Mouse (Mus musculus) retina, embryonic 14.5 days (tissue): ENCODE results near the gene Dab1.

Experiments
- DNase-seq: peaks from one replicate; pipeline ENCODE4 v3.0.0-alpha.2; 2015; ENCODE audit warnings: low spot score

The Dab1 gene

DNA sequence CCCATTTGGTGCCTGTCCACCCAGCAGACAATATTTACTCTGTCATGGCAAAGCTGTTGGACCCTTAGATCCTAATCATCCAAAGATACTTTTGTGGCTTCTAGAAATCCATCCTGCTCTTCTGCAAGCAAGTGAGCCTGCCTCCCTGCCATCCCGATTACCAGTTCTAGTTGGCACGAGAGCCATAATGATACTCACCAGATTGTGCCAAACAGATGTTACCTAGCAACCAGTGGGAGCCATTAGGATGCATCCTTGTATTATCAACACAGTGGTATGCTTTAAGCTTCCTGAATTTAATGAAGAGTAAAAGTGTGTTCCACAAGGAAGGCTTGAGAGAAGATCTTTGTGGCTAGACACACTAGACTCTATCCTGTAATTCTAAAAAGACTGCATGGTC lies 355.8 kb downstream of the Dab1 start:
- no peak for DNase-seq

DNA sequence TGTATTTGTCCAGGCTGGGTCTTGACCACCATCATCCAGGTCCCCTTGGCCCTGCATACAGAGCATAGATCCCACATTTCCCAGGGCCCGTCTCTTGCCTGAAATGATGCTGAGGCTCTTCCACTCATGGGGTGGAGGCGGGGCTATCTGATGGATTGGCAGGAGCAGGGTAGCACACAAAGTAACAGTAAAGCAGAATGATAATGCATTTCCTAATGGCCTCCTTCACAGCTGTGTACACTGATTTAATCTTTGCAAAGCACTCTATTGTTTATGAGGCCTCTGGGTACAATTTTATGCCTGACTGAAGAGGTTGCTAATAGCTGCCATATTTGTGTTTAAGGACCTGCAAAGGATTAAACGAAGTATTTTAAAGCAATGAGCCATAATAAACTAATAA lies 374.7 kb downstream of the Dab1 start:
- DNase-seq = peak; percentile 58

DNA sequence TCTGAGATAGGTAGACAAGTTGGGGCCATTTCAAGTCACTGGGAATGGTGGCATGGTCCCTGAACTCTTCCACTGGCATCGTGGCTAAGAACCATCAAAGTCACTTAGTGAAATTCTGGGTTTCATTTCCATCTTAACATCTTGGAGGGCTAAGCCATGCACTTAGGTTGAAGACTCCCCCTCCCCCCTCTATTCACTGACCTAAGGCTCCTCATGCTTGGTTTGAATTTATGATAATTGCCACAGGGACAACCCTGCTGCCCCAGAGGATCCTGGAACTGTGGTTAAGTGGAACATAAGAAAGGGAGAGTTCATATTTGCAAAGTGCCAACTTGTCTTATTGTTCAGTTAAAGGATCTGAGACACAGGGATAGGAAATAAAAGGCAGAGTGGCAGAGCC lies 375.2 kb downstream of the Dab1 start:
- peak; percentile 42 for DNase-seq

DNA sequence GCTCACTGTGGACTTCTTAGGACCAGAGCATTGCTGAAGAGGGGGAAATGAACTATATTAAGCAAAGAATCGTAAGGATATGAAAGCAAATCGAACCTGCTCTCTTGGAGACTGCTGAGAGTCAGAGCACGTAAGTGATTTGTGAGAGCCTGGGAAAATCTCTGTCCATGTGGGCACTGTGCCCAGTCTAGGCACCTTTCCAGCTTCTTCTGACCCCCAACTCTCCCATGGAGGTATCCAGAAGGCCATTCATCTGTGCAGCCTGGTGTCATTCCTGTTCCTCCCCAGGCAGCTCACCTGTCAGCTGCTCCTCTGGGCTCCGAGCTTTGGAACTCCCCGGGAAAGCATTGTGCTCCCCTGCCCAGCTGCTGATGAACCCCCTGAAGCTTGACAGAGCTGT lies 389.2 kb downstream of the Dab1 start:
- no peak for DNase-seq

DNA sequence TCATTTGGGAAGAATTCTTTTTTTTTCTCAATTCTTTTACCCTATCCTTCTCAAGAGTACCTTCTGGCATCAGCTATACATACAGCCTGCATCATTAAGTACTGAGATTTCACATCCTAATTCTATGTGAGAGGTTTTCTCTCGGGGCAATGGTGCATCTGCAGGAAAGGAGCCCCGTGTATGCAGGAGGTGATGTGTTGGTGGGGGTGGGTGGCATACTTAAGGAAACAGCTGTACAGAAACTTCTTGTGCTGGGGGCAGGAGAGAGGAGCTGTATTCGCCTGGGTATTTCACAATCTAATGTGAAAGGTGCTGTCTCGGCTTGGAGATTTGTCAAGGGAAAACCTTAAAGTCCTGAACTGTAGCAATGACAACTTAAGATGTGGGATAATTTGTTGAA lies 392.5 kb downstream of the Dab1 start:
- peak; percentile 24 for DNase-seq

DNA sequence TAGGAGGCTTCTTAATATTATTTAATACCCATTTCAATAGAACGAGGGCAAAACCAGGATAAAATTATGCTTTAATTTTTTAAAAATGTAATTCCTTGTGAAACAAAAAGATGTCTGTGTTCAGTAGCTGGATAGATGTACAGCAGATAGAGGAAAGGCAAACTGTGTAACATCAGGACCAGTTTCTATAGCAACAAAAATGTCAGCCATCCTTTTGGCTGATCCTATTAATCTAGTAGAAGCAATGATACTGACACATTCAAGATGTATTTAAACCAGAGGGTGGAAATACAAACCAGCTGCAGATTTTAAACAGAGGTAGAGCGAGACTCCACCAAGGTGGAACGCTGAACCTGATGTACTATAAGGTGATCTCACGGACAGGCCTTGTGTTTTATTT lies 393.0 kb downstream of the Dab1 start:
- peak; percentile 5 for DNase-seq

DNA sequence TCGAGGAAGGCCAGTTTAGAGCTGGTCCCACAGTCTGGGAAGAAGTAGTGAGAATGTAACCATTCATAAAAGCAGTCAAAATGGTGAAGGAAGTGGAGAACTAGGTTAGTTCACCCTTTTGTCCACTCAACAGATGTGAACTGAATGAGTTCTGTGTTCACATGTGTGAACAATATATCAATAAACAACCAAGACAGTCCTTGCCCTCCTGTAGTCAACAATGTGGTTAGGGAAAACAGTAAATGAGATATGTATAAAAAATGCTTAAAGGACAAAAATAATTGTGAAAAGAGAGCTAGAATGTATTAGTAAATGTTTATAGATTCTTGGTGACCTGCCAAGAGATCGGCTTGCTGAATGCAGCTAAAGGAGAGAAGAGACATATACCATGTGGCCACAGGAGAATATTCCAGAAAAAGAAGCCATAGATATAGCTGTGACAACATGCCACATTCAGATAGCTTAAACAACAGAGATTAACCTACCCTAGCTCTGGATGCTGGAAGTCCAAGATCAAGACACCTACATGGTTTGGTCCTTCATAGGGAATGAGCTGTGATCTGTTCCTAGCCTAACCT lies 406.0 kb downstream of the Dab1 start:
- DNase-seq = no peak

DNA sequence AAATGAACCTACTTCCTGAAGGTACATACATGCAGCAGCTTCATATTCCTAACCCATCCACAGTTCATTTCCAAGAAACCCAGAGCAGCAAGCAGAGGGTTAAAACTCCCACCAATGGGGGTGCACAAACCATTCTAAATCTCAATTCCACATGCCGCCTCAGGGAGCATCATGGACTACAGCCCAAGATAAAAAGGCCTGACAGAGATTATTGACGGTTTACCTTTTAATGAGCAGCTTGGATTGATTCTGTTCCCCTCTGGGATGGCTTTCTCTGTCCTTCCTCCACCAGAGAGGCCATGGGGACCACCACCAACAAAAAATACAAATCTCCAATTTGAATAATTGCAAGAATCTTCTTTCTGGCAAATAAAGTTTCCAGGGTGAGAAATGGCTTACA lies 407.7 kb downstream of the Dab1 start:
- DNase-seq = no peak

DNA sequence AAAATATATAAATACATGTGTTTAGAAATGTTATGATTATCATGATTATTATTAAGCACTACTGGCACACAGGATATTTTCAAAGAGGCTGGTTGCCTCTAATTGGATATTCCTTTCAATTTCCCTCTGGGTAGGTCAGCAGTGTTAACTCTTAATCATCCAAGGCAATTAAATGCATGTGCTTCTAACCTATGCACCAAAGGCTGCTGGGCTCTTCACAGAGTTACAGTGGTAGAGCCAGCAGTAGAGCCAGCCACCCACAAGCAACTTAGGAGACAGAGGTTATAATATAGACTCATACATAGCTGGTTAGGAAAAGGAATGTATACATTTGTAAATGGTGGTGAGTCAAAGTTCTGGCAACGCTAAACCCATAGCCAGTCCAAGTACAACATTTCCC lies 408.1 kb downstream of the Dab1 start:
- DNase-seq = no peak

DNA sequence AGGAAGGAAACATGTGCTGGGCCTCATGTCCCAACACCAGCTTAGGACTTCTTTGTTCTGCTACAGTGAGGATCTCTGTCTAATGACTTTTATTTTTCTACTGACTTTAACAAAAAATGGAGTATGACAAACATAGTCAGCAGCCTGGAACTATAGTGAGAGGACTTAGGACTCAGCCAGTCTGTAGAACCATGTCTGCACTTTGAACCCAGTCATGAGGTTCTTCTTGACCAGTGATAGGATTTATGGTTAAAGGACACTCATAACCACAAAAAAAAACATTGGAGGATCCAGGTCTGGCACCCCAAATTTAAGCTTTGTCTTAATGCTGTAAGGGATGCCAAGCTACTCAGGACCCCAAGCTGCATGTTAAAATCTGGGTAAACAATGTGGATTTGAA lies 416.9 kb downstream of the Dab1 start:
- DNase-seq = no peak

DNA sequence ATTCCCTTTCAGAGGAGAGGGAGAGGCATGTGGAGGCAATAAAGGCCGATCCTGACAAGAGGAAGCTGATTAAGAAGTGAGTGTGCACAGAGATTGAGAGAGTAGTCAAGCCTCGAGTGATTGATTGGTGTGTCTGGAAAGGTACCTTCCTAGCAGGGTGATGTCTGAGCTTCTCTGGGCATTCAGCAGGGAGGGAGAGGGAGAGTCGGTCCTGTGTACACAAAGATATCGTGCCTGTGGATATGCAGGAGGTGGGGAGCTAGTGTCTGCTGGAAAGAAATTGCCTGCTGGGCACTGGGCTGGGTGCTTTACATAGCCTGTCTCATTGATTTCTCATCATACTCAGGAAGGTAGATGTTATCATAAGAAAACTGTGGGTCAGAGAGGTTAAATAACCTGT lies 420.4 kb downstream of the Dab1 start:
- DNase-seq = no peak

DNA sequence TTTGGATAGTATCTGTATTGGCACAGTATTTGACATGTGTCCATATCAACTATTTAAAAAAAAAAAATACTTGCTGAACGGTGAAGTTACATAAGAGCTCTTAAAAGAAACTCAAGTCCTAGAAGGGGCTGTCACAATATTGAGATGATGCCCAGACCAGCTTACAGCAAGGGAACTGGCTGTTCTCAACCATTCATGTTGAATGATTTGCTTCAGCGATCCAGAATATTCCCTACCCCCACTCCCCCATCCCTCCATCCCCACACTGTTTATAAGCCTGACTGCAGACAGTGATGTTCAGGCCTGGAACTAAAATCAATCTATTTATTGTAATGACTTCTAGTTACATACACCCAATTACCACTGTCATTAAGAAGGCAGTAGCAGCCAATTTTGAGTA lies 424.3 kb downstream of the Dab1 start:
- no peak for DNase-seq

DNA sequence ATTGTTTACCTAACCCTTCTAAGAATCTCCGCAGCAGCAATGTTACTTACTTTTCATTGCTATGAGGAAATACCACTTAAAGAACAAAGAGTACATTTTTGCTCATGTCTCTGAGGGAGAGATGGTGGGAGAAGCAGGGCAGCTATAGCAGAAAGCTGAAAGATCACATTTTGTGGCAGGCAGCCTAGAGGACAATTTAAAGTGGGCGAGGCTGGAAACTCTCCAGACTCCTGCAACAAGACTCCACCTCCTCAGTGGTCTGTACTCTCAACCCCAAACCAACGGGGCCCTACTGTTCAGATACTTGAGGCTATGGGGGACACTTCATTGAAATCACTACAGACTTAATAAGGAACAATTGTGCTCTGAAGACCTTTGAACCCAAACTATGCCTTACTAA lies 425.5 kb downstream of the Dab1 start:
- no peak for DNase-seq

DNA sequence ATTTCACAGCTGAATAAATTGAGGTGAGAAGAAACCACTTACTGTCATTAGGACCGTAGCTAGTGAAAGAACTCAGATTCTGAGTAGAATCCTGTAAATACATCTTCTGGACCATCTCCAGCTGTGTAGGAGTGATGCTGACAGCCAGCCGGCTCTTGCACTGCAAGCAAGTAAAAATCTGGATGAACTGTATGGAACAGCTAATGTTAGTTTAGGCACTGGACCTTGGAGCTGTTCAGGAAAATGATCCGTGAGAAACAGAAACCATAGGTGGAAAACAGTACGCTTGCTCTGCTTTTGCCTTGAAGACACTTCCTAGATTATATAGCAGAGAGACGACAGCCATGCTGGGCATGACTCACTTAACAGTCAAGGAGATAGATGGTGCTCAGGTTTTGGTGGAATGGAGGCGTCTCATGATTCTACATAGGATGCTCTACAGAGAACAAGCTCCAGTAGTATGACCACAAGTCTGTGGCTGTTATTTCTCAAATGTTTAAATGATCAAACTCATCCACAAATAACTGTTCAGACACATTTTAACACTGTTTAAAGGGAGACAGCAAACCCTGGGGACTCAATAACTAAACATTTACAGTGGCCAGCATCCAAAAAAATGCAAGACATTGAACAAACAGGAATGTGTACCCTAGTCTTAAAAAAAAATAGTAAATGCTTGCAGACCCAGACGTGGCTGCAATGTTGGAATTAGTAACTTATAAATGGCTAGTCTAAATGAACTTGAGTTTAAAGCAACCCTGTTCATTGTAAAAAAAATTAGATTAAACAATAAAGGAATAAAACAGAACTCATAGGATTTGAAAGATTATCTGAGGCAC lies 429.0 kb downstream of the Dab1 start:
- DNase-seq = no peak

DNA sequence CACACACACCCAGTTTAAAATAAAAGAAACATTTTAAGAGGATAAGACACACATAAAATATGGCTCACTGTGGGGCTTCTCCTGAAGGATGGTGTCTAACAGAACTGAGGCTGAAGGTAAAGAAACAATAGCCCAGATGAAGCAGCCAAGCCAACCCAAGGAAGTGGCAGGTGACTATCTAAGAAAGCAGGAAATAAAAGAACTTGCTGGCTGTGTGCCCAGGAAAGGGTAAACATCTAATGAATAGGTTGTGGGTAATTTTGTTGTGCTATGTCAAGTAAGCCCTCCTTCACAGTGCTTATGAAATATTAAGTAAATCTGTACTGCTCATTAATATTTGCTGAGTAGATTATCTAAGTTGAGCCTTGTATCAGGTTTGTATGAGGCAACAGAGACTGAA lies 438.0 kb downstream of the Dab1 start:
- DNase-seq = no peak

DNA sequence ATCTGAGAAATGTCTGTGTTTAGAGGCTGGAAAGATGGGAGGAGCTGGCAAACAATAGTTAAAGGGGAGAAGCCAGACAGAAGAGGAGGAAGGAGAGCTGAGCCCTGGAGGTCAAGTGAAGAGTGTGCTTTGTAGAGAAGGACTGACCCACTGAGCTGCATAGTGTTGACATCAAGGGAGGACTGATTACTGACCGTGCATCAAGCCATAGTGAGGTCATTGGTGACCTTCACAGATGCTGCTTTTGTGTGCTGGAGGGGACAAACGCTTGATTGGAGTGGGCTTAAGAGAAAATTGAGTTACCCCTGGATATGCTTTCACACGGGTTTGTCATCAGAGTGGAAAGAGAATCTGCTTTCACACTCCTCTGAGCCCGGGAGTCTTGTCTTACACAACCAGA lies 440.4 kb downstream of the Dab1 start:
- no peak for DNase-seq

DNA sequence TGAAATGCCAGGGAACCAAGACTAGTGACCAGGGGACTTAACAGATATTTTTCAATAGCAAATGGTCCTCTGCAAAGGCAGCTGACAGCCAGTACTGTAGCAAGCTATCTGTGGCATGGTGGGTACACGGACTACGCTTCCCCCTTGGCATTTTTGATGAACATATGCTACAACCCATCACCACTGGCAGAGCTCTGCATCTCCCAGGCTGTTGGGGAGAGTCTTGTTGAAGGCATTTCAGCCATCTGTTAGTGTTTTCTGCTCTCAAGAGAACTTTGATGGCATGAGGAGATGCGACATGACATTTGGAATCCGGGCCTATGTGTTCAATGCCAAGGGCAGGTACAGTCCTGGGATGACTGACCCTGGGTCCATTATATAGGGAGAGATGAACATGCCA lies 443.2 kb downstream of the Dab1 start:
- no peak for DNase-seq

DNA sequence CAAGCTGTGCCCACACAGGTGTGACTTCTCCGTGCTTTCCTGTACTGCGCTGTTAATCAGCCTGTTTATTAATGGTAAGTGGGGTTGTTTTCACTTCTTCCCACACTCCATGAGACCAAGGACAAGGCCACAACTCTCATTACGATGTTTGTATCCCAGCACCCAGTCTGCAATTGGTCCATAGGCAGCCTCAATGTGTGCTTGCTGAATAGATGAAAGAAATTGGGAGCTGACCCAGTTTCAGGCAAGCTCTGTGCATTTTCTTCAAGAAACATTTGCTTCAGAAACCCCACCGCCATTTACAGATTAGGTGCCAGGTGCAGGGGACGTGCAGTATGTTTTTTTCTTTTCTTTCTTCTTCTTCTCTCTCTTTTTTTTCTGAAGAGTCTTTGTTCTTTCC lies 447.7 kb downstream of the Dab1 start:
- no peak for DNase-seq

DNA sequence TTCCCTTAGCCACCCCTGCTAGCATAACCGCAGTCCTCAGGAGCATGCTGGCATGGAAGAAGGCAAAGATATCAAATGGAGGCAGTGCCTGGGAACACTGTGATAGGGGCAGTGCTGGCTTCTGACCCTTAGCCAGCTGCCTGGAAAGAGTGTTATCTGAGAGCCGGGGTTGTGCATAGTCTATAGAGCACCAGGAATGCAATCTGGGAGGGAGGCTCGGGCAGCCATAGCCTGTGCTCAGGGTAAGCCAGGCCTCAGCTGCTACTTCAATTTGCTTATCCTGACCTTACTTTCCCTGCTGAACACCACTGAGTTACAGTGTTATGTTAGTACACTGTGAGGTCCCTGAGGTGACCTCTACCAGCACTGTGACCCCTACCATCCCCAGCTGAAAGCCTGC lies 448.6 kb downstream of the Dab1 start:
- no peak for DNase-seq

DNA sequence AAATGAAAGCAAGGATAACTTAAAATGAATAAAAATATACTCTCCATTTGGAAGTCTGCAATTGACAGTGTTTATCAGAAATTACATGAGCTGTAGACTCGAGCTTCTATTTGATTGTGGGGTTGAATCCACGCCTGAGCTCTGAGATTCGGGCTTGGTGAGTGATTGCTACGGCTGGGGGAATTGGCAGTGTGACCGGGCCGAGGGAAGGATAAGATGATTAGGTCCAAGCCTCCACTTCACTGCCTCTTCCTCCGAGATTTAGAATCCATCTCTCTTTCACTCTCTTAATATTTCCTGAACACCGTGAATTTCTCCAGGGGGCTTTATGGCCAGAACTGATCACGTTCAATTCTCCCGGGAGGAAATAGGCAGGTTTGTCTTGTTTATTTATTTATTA lies 452.1 kb downstream of the Dab1 start:
- no peak for DNase-seq

DNA sequence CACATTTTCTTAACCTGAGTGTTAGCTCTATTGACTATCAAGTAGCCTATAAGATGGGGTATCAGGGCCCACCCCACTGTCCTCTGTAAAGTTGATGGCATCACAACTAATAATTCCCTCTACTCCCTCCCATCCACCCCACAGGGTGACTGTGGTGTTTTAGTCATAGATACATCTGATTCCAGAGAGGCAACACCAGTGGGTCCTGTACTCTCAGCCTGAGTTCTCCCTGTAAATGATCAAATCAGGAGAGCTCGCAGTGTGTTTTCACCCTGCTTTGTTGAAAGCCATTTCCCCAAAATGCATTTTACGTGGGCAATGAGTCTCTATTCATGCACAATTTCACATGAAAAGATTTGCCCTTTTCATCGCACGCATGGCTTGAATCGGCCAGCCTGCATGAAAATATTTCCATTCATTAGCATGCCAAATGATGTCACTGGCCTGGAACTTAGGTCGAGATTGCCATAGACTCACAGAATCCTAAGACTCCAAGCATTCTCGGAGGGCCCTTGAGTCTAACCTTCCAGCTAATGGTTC lies 454.8 kb downstream of the Dab1 start:
- DNase-seq = peak; percentile 64

DNA sequence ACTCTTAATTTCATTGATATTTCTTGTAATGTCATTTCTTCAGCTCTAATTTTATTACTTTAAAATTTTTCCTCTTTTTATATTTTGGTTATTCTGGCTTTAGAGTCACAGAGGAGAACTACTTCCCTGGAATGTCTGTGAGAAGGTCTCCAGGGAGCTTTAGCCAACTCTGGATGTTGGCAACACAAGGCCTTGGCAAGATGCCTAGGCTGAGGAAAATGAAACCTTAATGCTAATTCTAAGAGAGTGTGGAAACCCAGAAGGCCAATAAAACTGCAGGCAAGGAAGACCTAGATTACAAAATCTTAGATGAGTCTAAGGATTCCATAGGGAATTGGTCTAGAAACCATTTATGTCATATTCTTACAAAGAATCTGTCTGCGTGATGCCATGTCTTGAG lies 458.6 kb downstream of the Dab1 start:
- no peak for DNase-seq

DNA sequence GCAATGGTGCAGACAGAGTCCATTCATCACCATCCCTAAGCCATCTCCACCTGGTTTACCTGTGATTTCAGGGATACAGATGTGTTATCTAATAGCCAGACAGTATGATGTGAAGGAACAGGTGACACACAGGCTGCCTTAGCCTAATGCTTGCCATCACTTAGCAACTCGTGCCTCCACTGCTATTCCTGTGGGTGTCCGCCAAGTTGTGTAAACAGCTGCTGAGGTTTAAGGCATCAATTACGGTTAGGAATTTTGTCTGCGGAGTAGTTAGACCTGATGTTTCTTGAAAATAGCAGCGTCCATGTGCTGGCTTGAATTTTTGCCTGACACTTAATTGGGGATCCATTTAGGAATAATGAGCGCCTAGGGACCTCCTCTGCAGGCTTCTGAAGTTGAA lies 487.1 kb downstream of the Dab1 start:
- DNase-seq = no peak

DNA sequence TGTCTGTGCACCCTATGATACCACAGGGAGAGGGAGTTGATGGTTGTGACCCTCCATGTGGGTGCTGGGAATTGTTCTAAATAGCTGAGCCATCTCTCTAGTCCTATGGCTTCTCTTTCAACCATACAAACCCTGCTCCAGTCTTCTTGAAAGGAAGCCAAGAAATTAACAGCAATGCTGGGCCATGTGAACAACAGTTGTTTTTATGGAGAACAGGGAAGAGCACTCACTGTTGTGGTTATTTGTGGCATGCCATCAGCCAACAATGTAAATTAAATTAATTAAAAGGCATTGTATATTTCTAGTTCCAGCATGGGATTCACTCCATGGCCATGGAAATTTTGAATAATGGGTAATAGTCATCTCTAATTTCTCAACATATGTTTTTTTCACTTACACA lies 492.5 kb downstream of the Dab1 start:
- no peak for DNase-seq
